Mouse (Mus musculus) adrenal gland, adult 8-10 months (tissue): Measurements from ENCODE around the gene Col6a6. TPM values are rescaled to one million over a fixed set of nuclear protein-coding genes. Genes with fewer than 3 reads are reported as not detected.

Experiments used
- DNase-seq: peaks from one replicate; pipeline ENCODE4 v3.0.0; 2022
- total RNA-seq, 4 experiments: library from RNA; stranded (reverse); gene quantifications; 2 replicates each; pipeline ENCODE4 v1.2.4; 2022

The Col6a6 gene
- total RNA-seq, 4 experiments from 2014 or later, result 0.80 to 2.6 (median 1.6) TPM

DNA sequence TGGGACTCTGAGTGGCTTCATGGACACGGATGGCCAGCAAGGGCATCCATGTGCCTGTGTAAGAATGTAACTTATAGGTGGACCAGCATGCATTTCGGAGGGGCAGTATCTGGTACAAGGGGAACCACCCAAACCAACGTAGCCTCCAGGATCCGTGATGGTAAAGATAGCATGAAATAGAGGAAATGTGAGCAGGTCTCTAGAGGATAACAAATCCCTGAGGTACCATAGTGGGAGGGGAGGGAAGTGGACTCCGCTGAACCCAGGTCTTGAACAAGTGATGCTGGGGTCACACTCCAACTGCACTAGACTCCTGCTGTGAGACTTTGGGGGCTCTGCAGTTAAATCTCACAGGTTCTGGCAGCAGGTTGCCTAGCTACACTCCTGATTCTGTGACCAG is 27.7 kb downstream of the Col6a6 start:
- no peak for DNase-seq

DNA sequence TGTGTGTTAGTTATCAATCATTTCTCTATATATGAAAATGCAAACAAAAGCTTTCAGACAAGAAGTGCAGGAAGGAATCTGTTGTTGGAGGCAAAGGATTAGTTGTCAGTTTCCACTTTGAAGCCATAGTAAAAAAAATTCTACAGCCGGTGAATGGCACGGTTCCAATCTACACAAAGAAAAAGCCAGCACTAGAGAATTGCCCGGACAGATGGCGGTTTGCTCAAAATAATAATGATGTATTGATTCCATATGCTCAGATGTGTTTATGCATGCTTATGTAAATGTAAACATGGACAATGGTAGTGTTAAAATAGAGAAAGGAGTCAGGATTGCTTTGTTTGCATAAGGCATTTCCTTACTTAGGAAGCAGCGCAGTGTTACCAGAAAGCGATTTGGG is 31.8 kb downstream of the Col6a6 start:
- no peak for DNase-seq

- no peak for DNase-seq
These were observed 33.0 kb downstream of the Col6a6 start for GRCm38 (mm10) chr9:105794965-105795364.

GRCm38 (mm10) chr9:105791810-105792209 is 36.1 kb downstream of the Col6a6 start:
- DNase-seq, result no peak

- no peak for DNase-seq
These were observed 39.8 kb downstream of the Col6a6 start for GRCm38 (mm10) chr9:105788203-105788602.

- DNase-seq, result no peak
These were observed 40.2 kb downstream of the Col6a6 start for GRCm38 (mm10) chr9:105787800-105788199.

- DNase-seq, result no peak
These were observed 43.9 kb downstream of the Col6a6 start for GRCm38 (mm10) chr9:105784026-105784425.

DNA sequence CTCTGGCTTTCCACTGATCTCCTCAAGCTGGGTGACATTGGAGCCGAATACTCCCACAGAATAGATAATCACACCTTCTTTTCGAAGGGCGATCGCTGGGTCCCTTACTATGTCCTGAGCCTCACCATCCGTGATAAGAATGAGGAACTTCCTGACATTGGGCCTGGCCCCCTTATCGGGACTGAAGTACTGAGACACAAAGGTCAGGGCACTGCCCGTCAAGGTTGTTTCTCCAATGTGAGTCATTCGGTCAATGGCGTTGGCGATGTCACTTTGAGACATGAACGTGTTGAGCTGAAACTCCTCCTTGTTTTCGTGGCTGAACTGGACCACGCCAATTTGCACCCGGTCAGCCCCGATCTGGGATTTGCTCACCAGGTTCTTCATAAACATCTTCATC is 47.3 kb downstream of the Col6a6 start:
- DNase-seq, result peak; percentile 39

- no peak for DNase-seq
These were observed 49.2 kb downstream of the Col6a6 start for GRCm38 (mm10) chr9:105778741-105779140.

DNA sequence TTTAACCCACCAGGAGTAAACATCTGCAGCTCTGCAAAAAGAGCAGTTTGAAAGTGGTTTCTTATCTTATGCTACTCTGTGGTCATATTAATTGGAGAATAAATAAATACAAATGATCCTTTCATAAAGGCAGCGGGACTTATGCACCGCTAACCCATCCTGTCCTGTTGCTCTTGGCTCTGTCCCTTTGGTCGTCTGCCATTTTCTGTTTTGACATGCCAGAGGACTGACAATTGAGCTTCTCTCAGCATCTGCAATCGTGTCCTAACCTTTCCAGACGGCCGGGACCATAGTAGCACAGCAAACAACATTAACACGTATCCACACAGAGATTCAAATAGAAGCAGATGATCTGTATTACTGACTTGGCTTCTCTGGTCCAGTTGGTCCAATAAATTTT is 53.1 kb downstream of the Col6a6 start:
- DNase-seq, result no peak

DNA sequence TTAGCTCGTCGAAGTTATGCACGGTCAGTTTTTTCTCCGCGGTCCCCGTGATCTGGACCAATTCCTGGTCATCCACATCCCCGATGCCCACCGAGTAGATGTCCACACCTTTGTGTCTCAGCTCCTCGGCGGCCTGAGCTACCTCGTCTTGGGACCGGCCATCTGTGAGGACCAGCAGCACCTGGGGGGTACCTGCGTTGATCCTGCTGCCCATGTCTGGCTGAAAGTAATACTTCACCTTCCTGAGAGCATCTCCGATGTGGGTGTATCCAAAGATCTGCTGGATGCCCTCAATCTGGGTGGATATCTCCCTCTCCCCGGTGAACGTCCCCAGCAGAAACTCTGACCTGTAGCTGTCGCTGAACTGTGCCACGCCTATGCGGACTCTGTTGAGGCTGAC is 53.6 kb downstream of the Col6a6 start:
- no peak for DNase-seq

- no peak for DNase-seq
These were observed 56.6 kb downstream of the Col6a6 start for GRCm38 (mm10) chr9:105771380-105771779.

DNA sequence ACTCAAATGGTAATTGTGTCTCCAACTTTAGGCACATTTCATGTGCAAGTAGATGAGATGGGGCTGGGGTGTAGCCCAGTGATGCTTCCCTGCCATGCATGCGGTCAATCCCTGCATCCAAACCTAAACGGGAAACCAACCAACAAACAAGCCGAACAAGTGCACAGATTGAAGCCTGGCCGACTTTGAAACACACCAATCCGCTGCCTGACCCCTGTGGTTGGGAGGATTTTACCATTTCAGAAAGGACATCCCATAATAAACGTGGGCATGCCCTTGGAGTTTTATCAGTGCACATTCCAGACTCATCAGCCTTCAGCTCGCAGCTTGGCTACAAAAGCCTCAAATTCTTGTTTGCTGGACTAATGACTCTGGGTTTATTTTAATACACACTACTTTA is 57.3 kb downstream of the Col6a6 start:
- peak; percentile 39 for DNase-seq

DNA sequence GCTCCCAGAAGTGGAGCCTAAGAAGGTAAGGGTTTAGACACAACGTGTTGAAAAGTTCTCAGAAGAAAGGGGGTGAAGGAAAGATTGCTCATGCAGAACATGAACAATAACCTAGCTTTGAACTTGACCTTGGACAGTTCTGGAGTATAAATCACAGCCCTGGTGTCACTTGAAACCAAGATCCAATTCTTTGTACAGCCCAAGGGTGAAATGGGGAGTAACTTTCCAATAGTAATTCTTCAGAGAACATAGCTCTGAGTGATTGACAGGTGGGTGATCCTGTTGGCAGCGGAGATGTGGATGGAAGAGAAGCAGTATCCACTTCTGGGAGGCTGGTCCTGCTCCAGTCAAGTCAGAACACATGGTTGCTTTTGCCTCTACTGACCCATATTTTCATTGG is 62.1 kb downstream of the Col6a6 start:
- DNase-seq, result no peak

DNA sequence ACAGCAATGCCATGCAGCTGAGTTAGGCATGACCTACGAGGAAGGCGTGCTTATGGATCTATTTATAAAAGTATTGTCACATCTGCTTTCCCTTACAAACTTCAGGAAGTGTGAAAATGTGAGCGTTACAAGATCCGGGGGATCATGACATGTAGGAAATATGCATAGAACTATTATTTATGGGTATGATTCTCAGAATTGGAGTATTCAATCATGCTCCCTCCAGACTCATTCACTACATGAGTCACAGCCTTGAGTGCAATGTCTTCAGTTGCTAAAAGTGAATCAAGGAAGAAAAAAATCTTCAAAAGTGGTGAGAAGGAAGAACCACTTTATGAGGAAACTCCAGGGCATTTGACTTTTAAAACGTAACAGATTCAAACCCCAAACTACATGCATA is 63.3 kb downstream of the Col6a6 start:
- no peak for DNase-seq

DNA sequence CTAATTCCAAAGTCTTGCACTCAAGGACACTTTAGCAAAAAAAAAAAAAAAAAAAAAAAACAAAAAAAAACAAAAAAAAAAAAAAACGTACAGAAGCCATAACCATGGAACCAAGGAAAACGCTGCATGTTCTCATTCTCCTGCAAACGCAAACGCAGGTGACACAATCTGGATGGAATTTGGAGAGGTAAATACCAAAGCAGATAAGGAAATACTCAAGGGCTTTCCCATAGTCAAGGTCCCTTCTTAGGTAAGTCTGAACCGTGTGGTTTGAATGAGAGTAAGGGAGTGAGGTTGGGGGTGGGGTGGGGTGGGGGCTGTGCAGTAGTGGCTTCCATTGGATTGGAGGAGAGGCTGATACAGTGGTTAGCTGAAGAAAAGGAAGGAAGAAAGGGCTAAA is 63.8 kb downstream of the Col6a6 start:
- no peak for DNase-seq

DNA sequence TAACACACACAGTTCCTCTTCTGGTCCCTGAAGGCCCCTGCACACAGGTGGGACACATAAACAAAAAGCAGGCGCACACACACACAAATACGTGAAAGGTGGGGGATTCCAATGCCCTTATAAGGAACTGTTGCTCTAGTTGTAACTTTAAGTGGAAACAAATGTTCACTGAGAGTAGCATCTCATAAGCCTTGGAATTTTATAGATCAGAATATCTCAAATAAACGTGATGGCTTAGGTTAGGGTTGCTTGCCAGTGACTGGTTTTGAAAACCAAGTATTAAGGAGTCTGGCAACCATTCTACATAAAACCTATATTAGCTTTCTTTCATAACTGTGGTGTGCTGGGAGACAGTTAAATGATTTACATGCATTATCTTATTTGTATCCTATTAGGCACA is 64.3 kb downstream of the Col6a6 start:
- no peak for DNase-seq

GRCm38 (mm10) chr9:105762274-105762673 is 65.7 kb downstream of the Col6a6 start:
- no peak for DNase-seq

GRCm38 (mm10) chr9:105758861-105759260 is 69.1 kb downstream of the Col6a6 start:
- DNase-seq, result peak; percentile 63

GRCm38 (mm10) chr9:105758173-105758765 is 69.7 kb downstream of the Col6a6 start:
- DNase-seq, result no peak

- DNase-seq, result no peak
These were observed 73.7 kb downstream of the Col6a6 start for GRCm38 (mm10) chr9:105754256-105754655.

DNA sequence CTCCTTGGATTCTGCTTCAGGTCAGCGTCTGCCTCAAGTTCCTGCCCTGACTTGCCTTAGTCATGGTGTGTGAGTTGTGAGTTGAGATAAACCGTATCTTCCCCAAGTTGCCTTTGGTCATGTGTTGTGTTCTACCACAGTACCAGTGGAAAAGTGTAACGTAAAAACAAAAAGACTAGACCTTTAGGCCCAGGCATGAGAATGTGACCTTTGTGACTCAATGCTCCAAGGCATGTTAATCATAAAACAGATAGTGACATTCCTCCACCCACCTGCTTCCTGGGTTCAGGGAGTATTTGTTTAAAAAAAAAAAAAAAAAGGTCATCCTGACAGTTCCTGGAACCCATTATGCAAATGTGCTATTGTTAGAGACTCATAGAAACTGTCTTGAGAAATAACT is 82.1 kb downstream of the Col6a6 start:
- no peak for DNase-seq

DNA sequence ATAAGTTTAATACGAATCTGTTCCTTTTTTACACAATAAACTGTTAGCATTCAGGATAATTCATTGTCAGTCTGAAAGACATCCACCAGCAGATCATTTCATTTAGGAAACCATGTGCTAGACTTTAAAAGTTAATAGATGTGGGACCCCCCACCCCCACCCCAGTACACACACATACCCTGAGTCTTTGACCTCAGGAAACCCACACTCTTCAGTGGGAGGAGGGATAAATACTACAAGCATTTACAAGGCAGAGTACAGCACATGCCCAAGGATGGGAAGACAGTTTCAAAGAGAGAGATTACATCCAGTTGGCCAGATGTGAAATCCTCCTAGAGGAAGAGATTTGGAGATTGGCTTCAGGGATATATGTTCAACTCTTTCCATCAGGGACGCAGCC is 87.5 kb downstream of the Col6a6 start:
- no peak for DNase-seq

GRCm38 (mm10) chr9:105739446-105739845 is 88.5 kb downstream of the Col6a6 start:
- DNase-seq, result no peak

GRCm38 (mm10) chr9:105737448-105737847 is 90.5 kb downstream of the Col6a6 start:
- DNase-seq, result no peak
